Mouse (Mus musculus): Measurements from ENCODE around the gene Zbtb4. TPM values are rescaled to one million over a fixed set of nuclear protein-coding genes. Genes with fewer than 3 reads are reported as not detected.

The Zbtb4 gene
- polyA plus RNA-seq, 1 experiment: 3.6 TPM

GRCm38 (mm10) chr11:69810280-69810679, 44.6 kb downstream of the Zbtb4 start:
- Histone ChIP-seq H3K4me3 (ENCODE audit: low read depth, low read length) (no peak overlapping the region), H3K36me3 (ENCODE audit: control insufficient read depth, insufficient read depth, low read length, poor library complexity, severe bottlenecking) (no peaks in the 10 kb centered on the region)

GRCm38 (mm10) chr11:69815155-69815554, 49.4 kb downstream of the Zbtb4 start, which contains the start of gene Gm39566:
Gm39566 (minus strand) TSS chr11:69815298.
- Histone ChIP-seq H3K9ac (ENCODE audit: low read depth, poor library complexity, severe bottlenecking) (no peak within 1 kb of the TSS), H3K36me3 (ENCODE audit: control insufficient read depth, insufficient read depth, low read length, poor library complexity, severe bottlenecking) (no peaks in the 10 kb centered on the region), H3K27me3 (ENCODE audit: control insufficient read depth, insufficient read depth, low read length, poor library complexity, severe bottlenecking) (no peaks in the 10 kb centered on the region), H3K27ac (ENCODE audit: insufficient read depth, low read length) (no peak within 1 kb of the TSS), H3K9me3 (replicated peaks; ENCODE audit: control insufficient read depth, insufficient read depth, low read length, poor library complexity, severe bottlenecking) (no peaks in the 10 kb centered on the region), H3K4me1 (ENCODE audit: control insufficient read depth, insufficient read depth, low read length) (no peaks in the 10 kb centered on the region), H3K4me3 (ENCODE audit: low read depth, low read length) (no peak within 1 kb of the TSS)
- TF ChIP-seq CTCF (IDR thresholded peaks at IDR 0.05; ENCODE audit: low read depth, low read length) (peak; percentile 41), EP300 (IDR thresholded peaks at IDR 0.05; ENCODE audit: insufficient read depth, low read depth, low read length) (no peak)

More at GRCm38 (mm10) chr11:69810280-69810679, 44.6 kb downstream of the Zbtb4 start:
- Histone ChIP-seq H3K4me1 (ENCODE audit: control insufficient read depth, insufficient read depth, low read length) (no peaks in the 10 kb centered on the region), H3K9me3 (replicated peaks; ENCODE audit: control insufficient read depth, insufficient read depth, low read length, poor library complexity, severe bottlenecking) (no peaks in the 10 kb centered on the region), H3K27me3 (ENCODE audit: control insufficient read depth, insufficient read depth, low read length, poor library complexity, severe bottlenecking) (no peaks in the 10 kb centered on the region), H3K9ac (ENCODE audit: low read depth, poor library complexity, severe bottlenecking) (no peak overlapping the region), H3K27ac (ENCODE audit: insufficient read depth, low read length) (no peak overlapping the region)
- no peak for TF ChIP-seq CTCF (IDR thresholded peaks at IDR 0.05; ENCODE audit: low read depth, low read length)
- TF ChIP-seq EP300 (IDR thresholded peaks at IDR 0.05; ENCODE audit: insufficient read depth, low read depth, low read length): no peak
- TF ChIP-seq POLR2A (IDR thresholded peaks at IDR 0.05; ENCODE audit: insufficient read depth, low read length): no peak

- peak overlapping the region; percentile 45; the same call in 1 of the 2 replicates for H3K4me3 ChIP-seq (ENCODE audit: low read depth, low read length)
- no peaks in the 10 kb centered on the region for H3K36me3 ChIP-seq (ENCODE audit: control insufficient read depth, insufficient read depth, low read length, poor library complexity, severe bottlenecking)
- peak overlapping the region; percentile 28; the same call in 1 of the 2 replicates for H3K9ac ChIP-seq (ENCODE audit: low read depth, poor library complexity, severe bottlenecking)
- H3K9me3 ChIP-seq (replicated peaks; ENCODE audit: control insufficient read depth, insufficient read depth, low read length, poor library complexity, severe bottlenecking): no peaks in the 10 kb centered on the region
- no peaks in the 10 kb centered on the region for H3K4me1 ChIP-seq (ENCODE audit: control insufficient read depth, insufficient read depth, low read length)
- H3K27ac ChIP-seq (ENCODE audit: insufficient read depth, low read length): no peak overlapping the region
- no peak for TF ChIP-seq POLR2A (IDR thresholded peaks at IDR 0.05; ENCODE audit: insufficient read depth, low read length)
- no peak for TF ChIP-seq EP300 (IDR thresholded peaks at IDR 0.05; ENCODE audit: insufficient read depth, low read depth, low read length)
- no peak for TF ChIP-seq CTCF (IDR thresholded peaks at IDR 0.05; ENCODE audit: low read depth, low read length)
- H3K27me3 ChIP-seq (ENCODE audit: control insufficient read depth, insufficient read depth, low read length, poor library complexity, severe bottlenecking): no peaks in the 10 kb centered on the region
Measured at GRCm38 (mm10) chr11:69816520-69816919, 50.8 kb downstream of the Zbtb4 start.

DNA sequence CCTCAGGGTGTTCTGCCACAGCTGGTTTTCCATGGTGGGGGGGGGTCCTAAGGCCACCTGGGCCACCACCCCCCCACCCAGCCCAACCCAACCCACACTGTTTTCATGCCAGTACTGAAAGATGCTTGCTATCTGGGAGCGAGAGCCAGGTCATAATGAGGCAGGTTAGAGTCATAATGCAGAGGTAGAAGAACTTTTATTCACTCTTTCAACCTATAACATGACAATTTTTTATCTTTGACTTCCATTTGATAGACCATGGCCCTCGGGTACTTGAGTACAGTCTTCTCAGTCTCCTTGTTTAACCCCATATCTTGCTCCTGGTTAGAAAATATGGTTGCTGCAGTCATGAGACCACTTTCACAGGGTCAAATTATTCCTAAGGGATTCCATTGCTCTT, 52.7 kb downstream of the Zbtb4 start, which contains the start of gene Spem2:
Gene Spem2 (minus strand): TSS at position 101 of the 400 bp plus-strand sequence.
- no peaks in the 10 kb centered on the region for H3K9me3 ChIP-seq (replicated peaks; ENCODE audit: control insufficient read depth, insufficient read depth, low read length, poor library complexity, severe bottlenecking)

DNA sequence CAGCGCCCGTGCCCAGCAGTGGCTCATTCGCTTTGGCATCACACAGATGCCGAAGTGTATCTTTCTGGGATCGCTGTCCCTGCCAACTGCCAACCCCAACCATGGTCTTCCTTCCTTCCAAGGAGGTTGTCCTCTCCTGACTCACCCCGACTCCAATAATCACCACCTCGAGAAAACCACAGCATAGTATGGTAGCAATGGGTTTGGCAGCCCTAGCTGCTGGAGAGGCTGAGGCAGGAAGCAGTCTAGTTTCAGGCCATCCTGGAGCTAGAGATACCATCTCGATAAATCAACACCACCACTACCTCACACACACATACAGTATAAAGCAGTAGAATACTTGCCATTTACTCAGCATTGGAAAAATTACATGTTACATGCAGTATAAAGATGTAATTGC, 53.2 kb downstream of the Zbtb4 start:
- Histone ChIP-seq H3K36me3 (ENCODE audit: control insufficient read depth, insufficient read depth, low read length, poor library complexity, severe bottlenecking) (no peaks in the 10 kb centered on the region), H3K9ac (ENCODE audit: low read depth, poor library complexity, severe bottlenecking) (no peak overlapping the region), H3K4me3 (ENCODE audit: low read depth, low read length) (no peak overlapping the region), H3K4me1 (ENCODE audit: control insufficient read depth, insufficient read depth, low read length) (no peaks in the 10 kb centered on the region), H3K9me3 (replicated peaks; ENCODE audit: control insufficient read depth, insufficient read depth, low read length, poor library complexity, severe bottlenecking) (no peaks in the 10 kb centered on the region), H3K27me3 (ENCODE audit: control insufficient read depth, insufficient read depth, low read length, poor library complexity, severe bottlenecking) (no peaks in the 10 kb centered on the region), H3K27ac (ENCODE audit: insufficient read depth, low read length) (no peak overlapping the region)
- TF ChIP-seq CTCF (IDR thresholded peaks at IDR 0.05; ENCODE audit: low read depth, low read length) (no peak), EP300 (IDR thresholded peaks at IDR 0.05; ENCODE audit: insufficient read depth, low read depth, low read length) (no peak), POLR2A (IDR thresholded peaks at IDR 0.05; ENCODE audit: insufficient read depth, low read length) (no peak)

More for the DNA sequence above, 52.7 kb downstream of the Zbtb4 start, which contains the start of gene Spem2:
- H3K27me3 ChIP-seq (ENCODE audit: control insufficient read depth, insufficient read depth, low read length, poor library complexity, severe bottlenecking): no peaks in the 10 kb centered on the region
- no peak within 1 kb of the TSS for H3K27ac ChIP-seq (ENCODE audit: insufficient read depth, low read length)
- no peaks in the 10 kb centered on the region for H3K36me3 ChIP-seq (ENCODE audit: control insufficient read depth, insufficient read depth, low read length, poor library complexity, severe bottlenecking)
- no peak within 1 kb of the TSS for H3K4me3 ChIP-seq (ENCODE audit: low read depth, low read length)
- no peak within 1 kb of the TSS for H3K9ac ChIP-seq (ENCODE audit: low read depth, poor library complexity, severe bottlenecking)
- no peaks in the 10 kb centered on the region for H3K4me1 ChIP-seq (ENCODE audit: control insufficient read depth, insufficient read depth, low read length)
- TF ChIP-seq CTCF (IDR thresholded peaks at IDR 0.05; ENCODE audit: low read depth, low read length) (no peak), POLR2A (IDR thresholded peaks at IDR 0.05; ENCODE audit: insufficient read depth, low read length) (no peak), EP300 (IDR thresholded peaks at IDR 0.05; ENCODE audit: insufficient read depth, low read depth, low read length) (no peak)

- Histone ChIP-seq H3K27ac (ENCODE audit: insufficient read depth, low read length) (no peak within 1 kb of the TSS), H3K9me3 (replicated peaks; ENCODE audit: control insufficient read depth, insufficient read depth, low read length, poor library complexity, severe bottlenecking) (no peaks in the 10 kb centered on the region), H3K4me3 (ENCODE audit: low read depth, low read length) (no peak within 1 kb of the TSS)
Measured at GRCm38 (mm10) chr11:69822080-69822479, 56.4 kb downstream of the Zbtb4 start, which contains the start of gene Spem1. Spem1 (minus strand) TSS chr11:69822180.

More at GRCm38 (mm10) chr11:69822080-69822479, 56.4 kb downstream of the Zbtb4 start, which contains the start of gene Spem1:
- no peak within 1 kb of the TSS for H3K9ac ChIP-seq (ENCODE audit: low read depth, poor library complexity, severe bottlenecking)
- no peaks in the 10 kb centered on the region for H3K4me1 ChIP-seq (ENCODE audit: control insufficient read depth, insufficient read depth, low read length)
- no peaks in the 10 kb centered on the region for H3K27me3 ChIP-seq (ENCODE audit: control insufficient read depth, insufficient read depth, low read length, poor library complexity, severe bottlenecking)
- H3K36me3 ChIP-seq (ENCODE audit: control insufficient read depth, insufficient read depth, low read length, poor library complexity, severe bottlenecking): no peaks in the 10 kb centered on the region
- TF ChIP-seq CTCF (IDR thresholded peaks at IDR 0.05; ENCODE audit: low read depth, low read length) (no peak), EP300 (IDR thresholded peaks at IDR 0.05; ENCODE audit: insufficient read depth, low read depth, low read length) (no peak), POLR2A (IDR thresholded peaks at IDR 0.05; ENCODE audit: insufficient read depth, low read length) (no peak)

Data from ES-Bruce4 (cell line).